Mouse (Mus musculus) spleen, adult 12 weeks (tissue): ENCODE results near the gene App.

Source experiments
- DNase-seq: peaks from one replicate; pipeline ENCODE4 v3.0.0; 2022; ENCODE audit warnings: low spot score

Gene App

GRCm38 (mm10) chr16:85020696-85021323, 152.8 kb downstream of the App start:
- DNase-seq = no peak

GRCm38 (mm10) chr16:85019273-85019672, 154.3 kb downstream of the App start:
- DNase-seq = no peak

GRCm38 (mm10) chr16:85017845-85018244, 155.7 kb downstream of the App start:
- DNase-seq = no peak

DNA sequence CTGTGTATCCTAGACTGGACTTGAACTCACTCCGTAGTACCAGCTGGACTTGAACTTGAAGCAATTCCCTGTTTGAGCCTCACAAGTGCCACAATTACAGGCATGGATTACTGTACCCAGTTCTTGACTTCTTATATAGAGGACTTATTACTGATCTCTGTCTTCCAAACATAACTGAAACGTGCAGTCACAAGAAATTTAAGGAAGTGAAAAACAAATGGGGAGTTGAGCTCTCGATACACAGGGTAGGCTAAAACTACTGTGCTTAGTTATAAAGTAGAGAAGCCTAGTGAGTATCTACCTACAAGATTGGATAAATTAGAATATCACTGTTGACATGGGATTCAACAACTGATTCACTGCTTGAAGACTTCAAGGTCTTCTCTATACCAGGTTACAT, 160.9 kb downstream of the App start:
- no peak for DNase-seq

GRCm38 (mm10) chr16:85012172-85012571, 161.4 kb downstream of the App start:
- DNase-seq = no peak

- no peak for DNase-seq
These were observed 162.9 kb downstream of the App start for GRCm38 (mm10) chr16:85010651-85011050.

GRCm38 (mm10) chr16:85008866-85009645, 164.5 kb downstream of the App start:
- DNase-seq = no peak

GRCm38 (mm10) chr16:85001939-85002556, 171.5 kb downstream of the App start:
- no peak for DNase-seq

- DNase-seq = no peak
These were observed 173.3 kb downstream of the App start for GRCm38 (mm10) chr16:85000304-85000703.

DNA sequence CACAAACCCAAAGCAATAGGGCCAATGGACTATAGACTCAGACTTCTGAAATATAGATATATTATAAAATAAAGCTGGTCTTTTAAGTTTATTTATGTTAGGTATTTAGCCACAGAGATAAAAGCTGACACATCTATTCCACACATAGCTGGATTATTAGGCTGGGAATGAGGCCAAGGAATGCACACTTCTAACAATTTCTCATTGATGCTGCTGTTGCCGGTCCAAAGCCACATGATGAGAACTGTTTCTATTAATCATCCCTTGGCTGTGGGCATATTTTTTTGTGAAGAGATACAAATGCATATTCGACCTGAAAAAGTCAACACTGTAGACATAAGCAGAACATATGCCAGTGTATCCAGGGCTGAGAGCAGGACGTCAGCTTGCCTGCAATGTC, 176.0 kb downstream of the App start:
- no peak for DNase-seq

GRCm38 (mm10) chr16:84995441-84995867, 178.1 kb downstream of the App start:
- no peak for DNase-seq

GRCm38 (mm10) chr16:84992888-84993287, 180.7 kb downstream of the App start:
- DNase-seq = no peak

GRCm38 (mm10) chr16:84991011-84991410, 182.6 kb downstream of the App start:
- no peak for DNase-seq

GRCm38 (mm10) chr16:84989938-84990337, 183.6 kb downstream of the App start:
- DNase-seq = no peak

DNA sequence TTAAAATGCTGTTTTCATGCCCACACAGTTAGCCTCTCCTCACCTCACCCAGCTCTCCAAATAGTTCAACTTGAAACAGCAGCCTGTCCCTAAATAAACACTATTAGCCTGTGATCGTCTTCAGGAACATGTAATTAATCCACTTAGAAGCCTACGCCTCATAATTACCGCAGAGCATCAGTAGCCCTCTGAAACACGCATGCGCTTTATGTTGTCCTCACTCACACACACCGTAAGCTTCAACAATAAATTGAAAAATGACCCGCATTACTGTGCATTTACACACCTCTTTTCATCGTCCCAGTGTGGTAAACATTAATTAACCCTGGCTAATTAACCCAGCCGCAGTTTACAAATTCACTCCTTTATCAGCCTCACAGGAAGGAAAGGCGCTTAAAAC, 184.1 kb downstream of the App start:
- DNase-seq = no peak

GRCm38 (mm10) chr16:84987724-84988287, 185.8 kb downstream of the App start:
- DNase-seq = no peak

GRCm38 (mm10) chr16:84986016-84986631, 187.4 kb downstream of the App start:
- DNase-seq = no peak

DNA sequence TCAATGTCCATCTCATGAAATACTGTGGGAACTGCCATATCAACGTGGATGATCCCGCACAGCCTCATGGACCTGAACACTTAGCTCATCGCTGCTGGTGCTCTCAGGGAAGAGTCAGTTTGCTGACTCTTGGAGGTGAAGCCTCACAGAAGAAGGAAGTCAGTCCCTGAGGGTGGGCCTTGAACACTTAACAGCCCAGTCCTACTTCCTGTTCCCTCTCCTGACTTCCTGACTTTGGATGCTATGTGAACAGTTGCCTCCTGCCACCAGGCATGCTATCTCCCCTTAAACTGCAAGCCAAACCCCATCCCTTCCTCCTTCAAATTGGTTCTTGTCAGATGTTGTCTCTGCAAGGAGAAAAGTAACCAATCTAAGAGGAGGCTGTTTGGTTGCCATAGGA, 188.2 kb downstream of the App start:
- no peak for DNase-seq

DNA sequence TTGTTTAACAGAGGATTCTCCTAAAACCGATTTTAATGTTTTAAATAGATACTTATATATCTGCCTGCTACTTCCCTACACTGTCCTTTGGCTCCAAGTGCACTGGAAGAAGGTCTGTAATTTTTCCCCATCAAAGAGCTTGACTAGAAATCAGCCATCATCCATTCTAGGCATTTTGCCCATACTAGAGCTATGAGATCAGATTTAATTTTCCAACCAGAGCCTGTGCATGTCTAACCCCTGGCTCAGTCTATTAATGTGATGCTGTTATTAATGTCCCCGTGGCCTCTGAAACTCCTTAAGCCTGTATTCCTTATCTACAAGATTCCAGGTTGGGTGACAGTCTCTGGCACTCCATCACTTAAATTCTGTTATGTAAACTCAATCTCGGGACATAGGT, 190.1 kb downstream of the App start:
- no peak for DNase-seq

DNA sequence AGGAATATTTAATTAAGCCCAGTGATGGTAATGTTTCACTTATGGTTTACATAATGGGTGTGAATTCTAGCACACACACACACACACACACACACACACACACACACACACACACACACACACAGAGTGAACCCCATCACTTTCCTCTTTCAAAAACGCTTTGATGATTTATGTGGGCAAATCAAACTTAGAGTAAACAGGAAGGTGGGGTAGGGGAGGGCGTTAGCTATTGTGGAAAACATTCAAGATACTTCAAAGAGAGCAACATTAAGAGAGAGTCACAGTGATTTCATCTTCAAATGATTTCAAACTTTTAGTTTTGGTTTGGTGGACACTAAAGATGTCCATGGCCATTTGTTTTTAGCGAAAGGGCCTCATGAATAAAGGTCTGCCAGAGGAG, 191.0 kb downstream of the App start:
- DNase-seq = no peak

- no peak for DNase-seq
These were observed 195.0 kb downstream of the App start for GRCm38 (mm10) chr16:84978589-84978988.

- no peak for DNase-seq
These were observed 199.4 kb downstream of the App start for GRCm38 (mm10) chr16:84974176-84974518.
